Mouse (Mus musculus) midbrain, embryonic 13.5 days (tissue): ENCODE data around the gene Frat2. TPM values are rescaled to one million over a fixed set of nuclear protein-coding genes. Genes with fewer than 3 reads are reported as not detected.
A peak's percentile ranks its signal among the peaks of the same experiment; 100 is the strongest.
"Not testable (repeated sequence)": the region's sequence is repeated elsewhere in the genome, so short reads cannot be mapped to it uniquely, and the experiment has no call there.

Experiments
- ATAC-seq: fragments of 200-750 bp; cut with Nextera tagmentation; 2 replicates; pipeline ENCODE4 v1.8.0; 2017; ENCODE audit warnings: mild to moderate bottlenecking, moderate TSS enrichment, moderate library complexity
- H3K27ac ChIP-seq: fragments of 300-500 bp; sonication (generic); 2 replicates; pipeline ENCODE4 v1.5.1; 2015; ENCODE audit warnings: inconsistent platforms, mild to moderate bottlenecking, moderate library complexity
- H3K27me3 ChIP-seq: fragments of 300-500 bp; sonication (generic); 2 replicates; pipeline ENCODE4 v1.6.1; 2015; ENCODE audit warnings: mild to moderate bottlenecking, inconsistent platforms
- H3K36me3 ChIP-seq: fragments of 300-500 bp; sonication (generic); 2 replicates; pipeline ENCODE4 v1.6.1; 2015; ENCODE audit warnings: mild to moderate bottlenecking, inconsistent platforms
- H3K4me1 ChIP-seq: fragments of 300-500 bp; sonication (generic); replicated peaks from 2 replicates; pipeline ENCODE4 v1.6.1; 2015; ENCODE audit warnings: inconsistent platforms
- H3K4me2 ChIP-seq: fragments of 300-500 bp; sonication (generic); replicated peaks from 2 replicates; pipeline ENCODE4 v1.6.1; 2015; ENCODE audit warnings: moderate library complexity, mild to moderate bottlenecking, inconsistent platforms
- H3K4me3 ChIP-seq: fragments of 300-500 bp; sonication (generic); replicated peaks from 2 replicates; pipeline ENCODE4 v1.5.1; 2015; ENCODE audit warnings: mild to moderate bottlenecking, inconsistent platforms
- H3K9ac ChIP-seq: fragments of 300-500 bp; sonication (generic); replicated peaks from 2 replicates; pipeline ENCODE4 v1.6.1; 2015; ENCODE audit warnings: mild to moderate bottlenecking, inconsistent platforms
- H3K9me3 ChIP-seq: fragments of 300-500 bp; sonication (generic); 2 replicates; pipeline ENCODE4 v1.6.1; 2016; ENCODE audit warnings: mild to moderate bottlenecking, inconsistent platforms
- WGBS: fragments of 180-500 bp; shearing (Covaris S2); methylation state at CpG from one replicate; pipeline ENCODE4 v1.1.7; 2015; 5-methylcytosine and 5-hydroxymethylcytosine counted together
- polyA plus RNA-seq: library from polyadenylated mRNA; unstranded; fragments of >200 nt; fragmentation: Nextera tagmentation; extraction: Ambion mirVana; gene quantifications from 2 replicates; pipeline ENCODE4 v1.2.1, GENCODE M21; 2015

The Frat2 gene
- polyA plus RNA-seq: 7.6 and 10.4 TPM in 2 replicates

DNA sequence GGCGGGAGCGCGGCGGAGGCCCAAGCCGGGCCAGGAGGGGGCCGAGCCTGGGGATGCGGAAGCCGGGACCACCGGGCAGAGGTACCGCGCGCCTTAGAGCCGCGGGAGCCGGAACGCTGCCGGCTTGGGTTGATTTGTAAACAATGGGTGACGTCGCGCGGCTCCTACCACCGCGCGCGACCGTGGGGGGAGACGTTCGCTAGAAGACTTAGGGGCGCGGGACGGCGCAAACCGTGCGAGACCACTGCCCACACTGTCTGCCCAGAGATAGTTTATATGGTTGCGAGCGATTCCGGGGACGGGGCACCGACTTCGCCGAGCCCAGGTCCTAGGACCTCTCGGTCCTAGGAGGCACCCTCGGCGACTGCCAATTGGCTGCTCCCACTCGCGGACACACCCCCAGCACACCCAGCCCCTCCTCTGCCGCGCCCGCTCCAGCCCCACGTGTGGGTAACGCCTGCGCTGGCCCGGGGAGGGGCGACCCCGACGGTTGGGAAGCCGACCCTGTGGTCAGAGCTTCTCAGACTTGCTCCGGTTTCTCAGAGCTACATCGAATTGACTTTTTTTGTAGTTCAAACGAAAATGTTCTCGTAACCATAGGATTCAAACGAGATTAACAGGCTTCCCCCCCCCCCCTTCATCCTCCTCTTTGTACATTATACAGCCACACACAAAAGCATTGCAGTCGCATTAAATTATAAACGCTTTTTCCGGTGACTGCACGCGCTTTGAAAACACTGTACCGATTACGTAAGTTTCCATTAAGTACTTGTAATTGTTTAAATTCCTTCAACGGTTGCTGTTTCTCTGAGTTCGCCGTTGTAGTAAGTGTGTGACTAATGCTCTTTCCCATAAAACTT, at the start of gene Frat2:
Gene Frat2, minus strand, starts transcription at position 141 of the 860 bp plus-strand sequence.
- WGBS: under 1% methylated on average over 71 of the region's 72 CpGs
- peak within 1 kb of the TSS; percentile 94 for H3K27ac ChIP-seq
- peak; percentile 94 for ATAC-seq

DNA sequence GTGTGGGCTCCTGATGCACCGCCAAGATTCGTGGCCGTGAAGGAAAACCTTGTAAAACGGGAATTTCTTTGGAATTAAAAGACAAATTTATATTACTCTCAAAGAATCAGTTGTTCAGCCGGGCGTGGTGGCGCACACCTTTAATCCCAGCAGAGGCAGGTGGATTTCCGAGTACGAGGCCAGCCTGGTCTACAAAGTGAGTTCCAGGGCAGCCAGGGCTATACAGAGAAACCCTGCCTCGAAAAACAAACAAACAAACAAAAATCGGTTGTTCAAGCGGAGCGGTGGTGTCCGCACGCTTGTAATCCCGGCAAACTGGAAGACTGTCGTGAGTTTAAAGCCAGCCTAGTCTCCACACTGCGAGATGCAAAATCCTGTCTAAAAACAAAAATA, 48.4 kb upstream of the Frat2 start:
- Histone ChIP-seq H3K9ac (peak overlapping the region; percentile 67), H3K27ac (no peak overlapping the region), H3K4me2 (peak overlapping the region; percentile 83), H3K36me3 (peaks cover 7% of the 10 kb centered on the region), H3K9me3 (no peaks in the 10 kb centered on the region), H3K4me1 (peaks cover 19% of the 10 kb centered on the region), H3K27me3 (no peaks in the 10 kb centered on the region), H3K4me3 (peak overlapping the region; percentile 70)
- ATAC-seq: peak; percentile 67
- WGBS: 13% methylated on average over 18 of the region's 18 CpGs

More for the DNA sequence above, at the start of gene Frat2:
- peak within 1 kb of the TSS; percentile 78 for H3K4me3 ChIP-seq
- no peaks in the 10 kb centered on the region for H3K36me3 ChIP-seq
- peaks cover 38% of the 10 kb centered on the region for H3K4me1 ChIP-seq
- H3K9me3 ChIP-seq: no peaks in the 10 kb centered on the region
- H3K4me2 ChIP-seq: peak within 1 kb of the TSS; percentile 88
- peak within 1 kb of the TSS; percentile 91 for H3K9ac ChIP-seq
- no peaks in the 10 kb centered on the region for H3K27me3 ChIP-seq

DNA sequence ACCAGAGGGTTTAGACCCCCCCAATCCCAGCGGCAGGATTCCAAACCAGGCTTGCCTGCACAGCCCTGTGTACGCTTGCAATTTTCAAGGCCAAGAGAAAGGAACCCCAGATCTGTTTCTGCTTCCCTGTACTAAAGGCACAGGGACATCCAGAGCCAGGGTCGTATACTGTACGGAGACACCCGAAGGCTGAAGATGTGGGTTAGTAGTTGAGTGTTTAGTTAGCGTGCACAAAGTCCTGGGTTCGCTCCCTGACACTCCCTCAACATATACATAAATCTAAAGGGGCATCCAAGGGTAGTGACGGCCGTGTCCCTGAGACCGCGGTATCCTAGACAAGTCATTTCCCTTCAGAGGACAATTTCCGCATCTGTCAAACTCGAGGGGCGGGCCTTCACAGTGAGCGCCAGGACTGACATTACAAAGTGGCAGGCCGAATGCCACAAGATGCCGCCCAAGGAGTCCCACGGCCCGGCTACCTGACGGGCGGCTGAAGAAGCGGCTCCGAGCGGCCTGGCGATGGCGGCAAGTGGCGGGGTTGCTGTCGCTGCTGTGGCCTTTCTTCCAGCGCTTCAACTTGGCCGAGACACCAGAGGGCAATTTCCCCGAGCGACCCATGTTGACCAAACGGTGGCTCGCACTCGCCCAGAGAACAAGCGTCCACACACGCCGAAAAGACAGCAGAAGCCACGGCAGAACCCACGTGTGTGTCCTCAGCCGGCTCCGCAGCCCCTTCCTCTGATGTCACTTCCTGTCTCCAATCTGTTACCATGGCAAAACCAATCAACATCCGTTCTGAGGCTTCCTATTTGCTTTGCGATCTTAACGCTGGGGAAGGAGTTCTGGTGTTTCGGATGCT, 47.8 kb upstream of the Frat2 start, which contains the start of gene Rrp12:
Gene Rrp12, minus strand, starts transcription at position 714 of the 859 bp plus-strand sequence.
- Histone ChIP-seq H3K27ac (no peak within 1 kb of the TSS), H3K9ac (peak within 1 kb of the TSS; percentile 67), H3K36me3 (peaks cover 12% of the 10 kb centered on the region), H3K4me3 (peak within 1 kb of the TSS; percentile 70), H3K27me3 (no peaks in the 10 kb centered on the region), H3K9me3 (no peaks in the 10 kb centered on the region), H3K4me1 (peaks cover 19% of the 10 kb centered on the region), H3K4me2 (peak within 1 kb of the TSS; percentile 83)
- ATAC-seq: peak; percentile 96
- 1% methylated on average over 46 of the region's 46 CpGs for WGBS

DNA sequence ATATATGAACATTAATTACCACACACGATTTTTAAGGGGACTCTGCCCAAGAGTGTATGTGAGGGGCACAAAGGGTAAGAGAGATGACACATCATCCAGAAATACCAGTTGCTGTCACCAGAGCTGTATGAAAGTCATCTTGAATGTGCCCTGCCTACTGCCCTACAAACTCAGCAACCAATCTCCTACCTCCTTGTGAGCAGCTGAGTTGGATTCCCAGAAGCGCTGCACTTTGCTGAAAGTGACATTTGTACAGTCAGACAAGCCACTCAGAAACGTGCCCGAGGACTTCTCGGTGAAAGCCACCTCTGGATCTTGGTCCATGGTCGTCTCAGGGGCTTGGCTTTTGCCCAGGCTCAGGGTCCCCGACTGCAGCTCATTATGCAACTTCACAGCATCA, 47.0 kb upstream of the Frat2 start:
- Histone ChIP-seq H3K4me2 (peak overlapping the region; percentile 83), H3K9ac (peak overlapping the region; percentile 67), H3K9me3 (no peaks in the 10 kb centered on the region), H3K27ac (no peak overlapping the region), H3K4me1 (peaks cover 19% of the 10 kb centered on the region), H3K4me3 (peak overlapping the region; percentile 70), H3K27me3 (no peaks in the 10 kb centered on the region), H3K36me3 (peaks cover 19% of the 10 kb centered on the region)
- no peak for ATAC-seq
- 55% methylated on average over 7 of the region's 7 CpGs for WGBS

DNA sequence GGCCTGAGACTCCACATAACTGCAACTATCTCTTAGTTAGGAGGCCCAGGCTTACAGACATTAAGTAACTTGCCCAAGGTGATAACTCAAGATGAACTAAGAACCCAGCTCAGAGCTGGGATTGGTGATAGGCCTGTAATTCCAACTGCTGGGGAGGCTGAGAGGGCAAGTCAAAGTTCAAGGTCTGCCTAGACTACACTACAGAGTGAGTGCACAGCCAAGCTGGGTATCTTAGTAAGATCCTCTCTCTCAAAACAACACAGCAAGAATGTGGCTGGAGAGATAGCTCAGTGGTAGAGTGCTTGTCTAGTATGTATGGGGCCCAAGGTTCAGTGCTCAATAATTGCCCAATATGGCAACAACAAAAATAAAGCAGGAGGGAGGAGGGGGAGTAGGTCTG, 40.3 kb upstream of the Frat2 start:
- Histone ChIP-seq H3K36me3 (peaks cover 83% of the 10 kb centered on the region), H3K4me3 (no peak overlapping the region)

DNA sequence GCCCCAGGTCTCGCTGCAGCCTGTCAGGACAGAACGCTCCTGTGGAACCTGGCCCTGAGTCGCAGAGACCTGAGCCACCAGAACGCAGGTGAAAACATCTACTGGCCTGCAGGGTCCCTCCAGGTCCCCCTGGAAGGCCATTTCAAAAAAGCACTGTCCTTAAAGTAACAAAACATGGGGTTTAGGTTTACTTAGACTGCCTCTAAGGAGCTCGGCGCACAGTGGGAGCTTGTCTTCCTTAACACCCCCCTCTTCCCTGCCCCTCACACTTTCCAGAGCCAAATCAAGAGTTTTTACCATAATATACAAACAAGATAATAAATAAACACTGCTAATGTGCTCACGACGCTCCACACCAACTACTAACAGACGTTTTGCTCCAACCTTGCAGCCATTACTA, 36.0 kb upstream of the Frat2 start:
- Histone ChIP-seq H3K4me2 (no peak overlapping the region), H3K36me3 (peaks cover 81% of the 10 kb centered on the region), H3K4me1 (no peaks in the 10 kb centered on the region), H3K27me3 (no peaks in the 10 kb centered on the region), H3K9me3 (no peaks in the 10 kb centered on the region), H3K4me3 (no peak overlapping the region), H3K9ac (no peak overlapping the region), H3K27ac (no peak overlapping the region)
- 96% methylated on average over 9 of the region's 9 CpGs for WGBS
- no peak for ATAC-seq

More for the DNA sequence above, 40.3 kb upstream of the Frat2 start:
- Histone ChIP-seq H3K27ac (no peak overlapping the region), H3K9ac (no peak overlapping the region), H3K9me3 (no peaks in the 10 kb centered on the region), H3K4me2 (no peak overlapping the region), H3K27me3 (no peaks in the 10 kb centered on the region), H3K4me1 (no peaks in the 10 kb centered on the region)
- ATAC-seq: no peak

DNA sequence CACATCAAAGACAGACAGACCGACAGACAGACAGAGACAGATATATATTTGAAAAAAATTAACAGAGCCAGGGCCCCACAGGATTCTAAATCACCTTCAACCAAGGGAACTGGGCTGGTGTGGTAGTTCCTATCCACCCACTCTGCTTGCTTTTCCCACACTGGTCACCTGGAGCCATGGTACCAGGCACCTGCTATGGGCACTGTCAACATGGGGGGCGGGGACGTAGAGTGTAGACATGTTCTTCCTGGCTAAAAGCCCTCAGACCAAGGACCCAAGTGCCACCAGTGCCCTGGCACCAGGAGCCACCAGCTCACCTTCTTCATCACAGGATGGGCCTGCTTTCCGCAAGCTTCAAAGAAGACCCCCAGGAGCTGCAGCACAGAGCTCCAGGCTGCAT, 33.9 kb upstream of the Frat2 start:
- no peak for ATAC-seq
- H3K4me2 ChIP-seq: no peak overlapping the region
- no peak overlapping the region for H3K27ac ChIP-seq
- H3K4me1 ChIP-seq: no peaks in the 10 kb centered on the region
- WGBS: 98% methylated on average over 4 of the region's 4 CpGs
- H3K9ac ChIP-seq: no peak overlapping the region
- H3K4me3 ChIP-seq: no peak overlapping the region
- H3K36me3 ChIP-seq: peaks cover 72% of the 10 kb centered on the region
- H3K27me3 ChIP-seq: no peaks in the 10 kb centered on the region
- H3K9me3 ChIP-seq: no peaks in the 10 kb centered on the region

DNA sequence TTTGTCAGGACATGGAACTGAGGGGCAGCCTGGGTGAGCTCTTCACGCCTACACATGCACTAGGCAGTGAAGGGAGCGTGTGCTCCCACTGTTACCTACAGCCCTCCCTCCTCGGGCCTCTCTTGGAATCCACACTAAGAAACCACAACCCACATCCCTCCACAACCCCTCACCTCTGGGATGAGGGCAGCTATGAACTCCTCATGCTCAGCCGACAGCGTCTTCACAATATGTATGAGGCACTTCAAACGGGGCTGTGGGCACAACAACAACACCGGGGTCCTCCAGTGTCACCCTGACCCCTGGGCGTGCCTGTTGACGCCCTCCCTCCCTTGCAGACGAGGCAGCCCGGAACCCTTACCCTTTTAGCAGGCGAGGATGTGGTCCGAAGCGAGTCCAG, 26.4 kb upstream of the Frat2 start:
- Histone ChIP-seq H3K4me2 (no peak overlapping the region), H3K4me3 (no peak overlapping the region), H3K9ac (no peak overlapping the region), H3K4me1 (no peaks in the 10 kb centered on the region), H3K36me3 (peaks cover 82% of the 10 kb centered on the region), H3K27me3 (no peaks in the 10 kb centered on the region), H3K27ac (no peak overlapping the region), H3K9me3 (no peaks in the 10 kb centered on the region)
- 95% methylated on average over 14 of the region's 14 CpGs for WGBS
- no peak for ATAC-seq

DNA sequence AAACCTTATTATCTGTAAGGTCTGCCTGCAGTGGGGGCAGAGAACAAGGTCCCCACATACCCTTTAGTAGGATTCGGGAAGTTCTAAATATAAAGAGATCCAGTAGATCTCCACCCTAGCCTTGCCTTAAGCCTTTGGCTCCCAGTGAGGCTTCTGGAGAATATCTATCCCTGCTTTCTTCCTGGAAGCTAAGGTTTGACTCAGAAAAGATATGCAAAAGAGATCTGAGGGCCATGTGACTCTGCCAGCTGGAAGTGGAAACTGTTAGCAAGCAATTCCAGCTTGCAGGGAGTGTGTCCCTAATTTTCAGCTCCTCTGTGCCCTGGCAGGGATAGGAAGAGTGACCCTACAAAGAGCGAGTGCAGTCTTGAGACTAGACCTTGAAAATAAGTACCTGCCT, 24.4 kb upstream of the Frat2 start:
- Histone ChIP-seq H3K36me3 (peaks cover 94% of the 10 kb centered on the region), H3K4me3 (no peak overlapping the region)

DNA sequence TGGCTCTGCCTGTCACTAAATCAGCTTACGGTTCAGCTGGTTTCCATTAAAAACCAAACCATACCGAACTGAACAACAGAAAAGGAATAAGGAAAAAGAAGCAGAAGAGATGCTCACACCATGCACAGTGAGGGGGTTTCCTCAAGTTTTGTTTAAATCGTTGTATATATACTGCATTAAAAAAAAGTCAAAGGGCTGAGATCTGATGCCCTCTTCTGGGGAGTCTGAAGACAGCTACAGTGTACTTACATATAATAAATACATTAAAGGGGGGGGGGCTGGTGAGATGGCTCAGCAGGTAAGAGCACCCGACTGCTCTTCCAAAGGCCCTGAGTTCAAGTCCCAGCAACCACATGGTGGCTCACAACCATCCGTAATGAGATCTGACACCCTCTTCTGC, 22.0 kb upstream of the Frat2 start:
- H3K9ac ChIP-seq, H3K27ac ChIP-seq, H3K4me1 ChIP-seq, H3K27me3 ChIP-seq, H3K4me3 ChIP-seq, ATAC-seq, H3K9me3 ChIP-seq, H3K4me2 ChIP-seq: not testable (repeated sequence)
- WGBS: 86% methylated on average over 5 of the region's 5 CpGs
- peaks cover 93% of the 10 kb centered on the region for H3K36me3 ChIP-seq

More for the DNA sequence above, 24.4 kb upstream of the Frat2 start:
- H3K4me2 ChIP-seq: no peak overlapping the region
- 93% methylated on average over 2 of the region's 2 CpGs for WGBS
- H3K4me1 ChIP-seq: no peaks in the 10 kb centered on the region
- H3K27me3 ChIP-seq: no peaks in the 10 kb centered on the region
- no peak for ATAC-seq
- no peaks in the 10 kb centered on the region for H3K9me3 ChIP-seq
- no peak overlapping the region for H3K9ac ChIP-seq
- H3K27ac ChIP-seq: no peak overlapping the region

DNA sequence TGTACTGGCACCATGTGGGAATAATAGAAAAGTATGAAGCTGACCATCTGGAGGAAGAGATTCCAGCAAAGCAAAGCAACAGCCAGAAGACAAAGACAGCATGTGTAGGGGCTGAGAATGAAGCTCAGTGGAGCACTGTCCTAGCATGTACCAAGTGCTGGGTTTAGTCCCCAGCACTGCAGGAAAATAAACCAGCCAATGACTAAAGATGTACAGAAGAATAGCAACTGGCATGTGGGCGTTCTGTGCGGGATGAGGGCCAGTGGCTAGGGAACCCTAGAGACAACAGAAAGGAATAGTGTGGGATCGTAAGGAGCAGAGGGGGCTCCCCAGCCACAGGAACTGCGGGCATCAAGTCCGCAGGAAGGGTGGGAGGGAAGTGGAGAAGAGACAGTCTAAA, 21.4 kb upstream of the Frat2 start:
- no peak overlapping the region for H3K4me3 ChIP-seq
- no peaks in the 10 kb centered on the region for H3K4me1 ChIP-seq
- no peaks in the 10 kb centered on the region for H3K9me3 ChIP-seq
- 96% methylated on average over 5 of the region's 5 CpGs for WGBS
- H3K27me3 ChIP-seq: no peaks in the 10 kb centered on the region
- no peak overlapping the region for H3K9ac ChIP-seq
- no peak for ATAC-seq
- no peak overlapping the region for H3K27ac ChIP-seq
- H3K4me2 ChIP-seq: no peak overlapping the region
- peaks cover 89% of the 10 kb centered on the region for H3K36me3 ChIP-seq

DNA sequence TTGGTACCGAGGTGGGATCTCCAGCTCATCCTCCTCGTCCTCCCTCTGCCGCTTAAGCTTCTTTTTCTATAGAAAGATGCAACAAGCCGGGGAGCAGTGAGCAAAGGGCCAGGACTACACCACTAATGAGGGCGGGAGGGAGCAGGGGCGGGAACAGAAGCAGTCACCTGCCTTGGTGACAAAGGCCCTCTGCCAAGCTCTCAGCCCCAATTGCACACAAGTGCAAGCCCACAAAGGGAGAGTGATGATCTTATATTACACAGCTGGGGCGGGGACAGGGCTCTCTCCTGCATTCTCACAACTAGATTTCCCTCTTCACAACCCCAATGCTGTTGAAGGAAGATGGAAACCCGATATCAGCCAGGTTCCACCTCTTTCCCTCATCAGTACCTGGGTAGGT, 18.8 kb upstream of the Frat2 start:
- Histone ChIP-seq H3K9ac (no peak overlapping the region), H3K36me3 (peaks cover 87% of the 10 kb centered on the region), H3K4me3 (no peak overlapping the region), H3K27me3 (no peaks in the 10 kb centered on the region), H3K27ac (no peak overlapping the region), H3K4me2 (no peak overlapping the region), H3K9me3 (no peaks in the 10 kb centered on the region), H3K4me1 (no peaks in the 10 kb centered on the region)
- no peak for ATAC-seq
- 92% methylated on average over 8 of the region's 8 CpGs for WGBS
